Mouse (Mus musculus) liver, adult 2 months (tissue): ENCODE data around the gene Adap1. TPM values are rescaled to one million over a fixed set of nuclear protein-coding genes. Genes with fewer than 3 reads are reported as not detected.

Experiments used
- DNase-seq: peaks from one replicate; pipeline ENCODE4 v3.0.0-alpha.2; 2011; ENCODE audit warnings: low read depth, low spot score; ENCODE audit errors: extremely low read depth
- H3K27ac ChIP-seq: fragments of 200-500 bp; replicated peaks from 2 replicates; pipeline ENCODE4 v1.5.1; 2012; ENCODE audit warnings: low read depth, mild to moderate bottlenecking, control low read depth, inconsistent platforms, low read length; ENCODE audit not compliant: insufficient read depth
- H3K27me3 ChIP-seq: fragments of 200-500 bp; 2 replicates; pipeline ENCODE4 v1.6.1; 2012; ENCODE audit warnings: mild to moderate bottlenecking, moderate library complexity, low read length, inconsistent platforms; ENCODE audit not compliant: control insufficient read depth, insufficient read depth
- H3K36me3 ChIP-seq: fragments of 200-500 bp; 2 replicates; pipeline ENCODE4 v1.6.1; 2012; ENCODE audit warnings: low read length, inconsistent platforms; ENCODE audit not compliant: control insufficient read depth, insufficient read depth
- H3K4me1 ChIP-seq: fragments of 200-500 bp; 2 replicates; pipeline ENCODE4 v1.6.1; 2011; ENCODE audit warnings: low read length; ENCODE audit not compliant: control insufficient read depth, insufficient read depth
- H3K4me3 ChIP-seq: fragments of 200-500 bp; 2 replicates; pipeline ENCODE4 v1.5.1; 2011; ENCODE audit warnings: low read depth, mild to moderate bottlenecking, control low read depth, low read length, moderate library complexity; ENCODE audit not compliant: insufficient read depth
- H3K79me2 ChIP-seq: fragments of 200-500 bp; 2 replicates; pipeline ENCODE4 v1.6.1; 2012; ENCODE audit warnings: inconsistent platforms, mild to moderate bottlenecking, low read length, moderate library complexity; ENCODE audit not compliant: control insufficient read depth, insufficient read depth
- H3K9ac ChIP-seq: fragments of 200-500 bp; 2 replicates; pipeline ENCODE4 v1.6.1; 2012; ENCODE audit warnings: low read depth, mild to moderate bottlenecking, control low read depth, inconsistent platforms, low read length
- CTCF ChIP-seq: fragments of 200-500 bp; IDR thresholded peaks from 2 replicates; pipeline ENCODE4 v1.5.1; 2011; ENCODE audit warnings: low read depth, low read length, control low read depth
- POLR2A ChIP-seq: fragments of 200-500 bp; IDR thresholded peaks from 2 replicates; pipeline ENCODE4 v1.6.1; 2011; ENCODE audit warnings: low read length, control low read depth; ENCODE audit not compliant: insufficient read depth; ENCODE audit errors: extremely low read depth
- WGBS: fragments of 180-500 bp; shearing (Covaris S2); methylation state at CpG from one replicate; pipeline ENCODE4 v1.1.7; 2018; 5-methylcytosine and 5-hydroxymethylcytosine counted together
- polyA plus RNA-seq: library from polyadenylated mRNA; depleted of rRNA; stranded (reverse); fragments of >200 nt; gene quantifications from 2 replicates; pipeline ENCODE4 v1.2.3, GENCODE M21; 2012
- total RNA-seq: library from RNA; depleted of rRNA; stranded (reverse); fragments of >200 nt; gene quantifications from 2 replicates; pipeline ENCODE4 v1.2.3, GENCODE M21; 2014

Adap1 gene
- total and polyA plus RNA-seq, 2 experiments, result 1.3 to 1.5 TPM

DNA sequence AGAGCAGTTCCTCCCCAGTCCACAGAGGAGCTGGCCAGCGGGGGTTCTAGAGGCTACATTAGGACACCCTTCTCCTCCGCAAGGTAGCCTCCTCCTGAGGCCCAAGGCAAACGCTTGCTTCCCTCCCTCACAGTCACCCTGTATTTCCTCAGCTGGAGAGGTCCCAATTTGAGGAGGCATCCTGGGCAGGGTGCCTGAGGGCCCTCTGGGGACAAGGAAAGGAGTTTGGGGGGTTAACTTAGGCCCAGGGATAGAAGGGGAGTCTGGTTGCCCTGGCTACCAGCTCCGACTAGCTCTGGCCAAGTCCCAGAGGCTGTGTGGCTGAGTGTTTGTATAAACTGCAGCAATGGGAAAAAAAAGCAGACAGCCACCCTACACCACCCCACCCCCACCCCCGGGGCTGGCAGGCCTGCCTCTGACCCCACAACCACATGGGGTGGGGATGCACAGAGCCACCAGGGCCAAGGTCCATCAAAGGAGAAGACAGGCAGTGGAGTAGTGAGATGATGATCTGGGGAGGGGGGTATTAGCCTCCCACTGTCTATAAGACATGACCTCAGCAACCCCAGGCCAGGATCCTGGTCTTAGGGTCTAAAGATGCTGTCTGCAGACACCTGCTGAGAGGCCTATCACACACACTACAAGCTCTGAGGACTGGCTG lies 39.6 kb upstream of the Adap1 start:
- 5% methylated on average over 5 of the region's 5 CpGs for WGBS
- no peak for TF ChIP-seq CTCF
- TF ChIP-seq POLR2A, result no peak
- peaks cover 55% of the 10 kb centered on the region for H3K4me1 ChIP-seq
- peak overlapping the region; percentile 40 for H3K9ac ChIP-seq
- no peak overlapping the region for H3K4me3 ChIP-seq
- peak overlapping the region; percentile 93 for H3K27ac ChIP-seq
- H3K79me2 ChIP-seq, result no peaks in the 10 kb centered on the region
- H3K36me3 ChIP-seq, result no peaks in the 10 kb centered on the region
- DNase-seq, result peak; percentile 49
- H3K27me3 ChIP-seq, result no peaks in the 10 kb centered on the region

DNA sequence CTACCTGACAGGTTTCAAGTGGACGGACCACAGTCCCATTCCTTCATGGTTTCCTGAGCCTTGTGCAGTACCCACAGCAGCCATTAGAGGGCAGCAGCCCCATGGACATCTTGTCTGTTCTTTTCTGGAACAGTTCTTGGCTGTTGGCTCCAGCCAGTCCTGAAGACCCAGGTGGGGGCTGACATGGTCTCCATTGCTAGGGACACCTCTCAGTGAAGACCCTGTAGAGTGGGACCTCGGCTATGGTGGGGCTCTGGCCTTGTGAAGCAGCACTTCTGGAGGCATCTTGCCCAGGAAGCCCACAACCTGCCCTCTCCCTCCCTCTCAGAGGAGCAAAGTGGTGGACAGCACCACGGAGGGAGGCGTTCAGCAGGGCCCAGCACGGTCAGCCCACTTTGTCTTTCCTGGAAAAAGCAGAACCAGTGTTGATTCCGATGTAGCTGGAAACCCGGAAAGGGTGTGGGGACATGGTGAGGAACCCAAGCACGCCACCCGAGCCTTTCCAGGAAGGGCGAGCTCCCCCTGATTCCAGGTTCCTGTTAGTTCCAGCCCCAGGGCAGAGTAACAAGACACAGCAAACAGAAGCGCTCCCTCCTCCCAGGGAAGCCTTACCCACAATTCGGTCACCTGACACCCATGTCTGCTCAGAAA lies 39.0 kb upstream of the Adap1 start:
- no peaks in the 10 kb centered on the region for H3K79me2 ChIP-seq
- peak; percentile 85 for DNase-seq
- peak overlapping the region; percentile 65 for H3K9ac ChIP-seq
- TF ChIP-seq POLR2A (0 out of 2 replicates have a peak, but pooled peaks have one; percentile 29), CTCF (peak; percentile 96)
- peaks cover 48% of the 10 kb centered on the region for H3K4me1 ChIP-seq
- H3K4me3 ChIP-seq, result peak overlapping the region; percentile 1; the same call in 1 of the 2 replicates
- H3K36me3 ChIP-seq, result no peaks in the 10 kb centered on the region
- under 1% methylated on average over 12 of the region's 12 CpGs for WGBS
- peak overlapping the region; percentile 93 for H3K27ac ChIP-seq
- H3K27me3 ChIP-seq, result no peaks in the 10 kb centered on the region

DNA sequence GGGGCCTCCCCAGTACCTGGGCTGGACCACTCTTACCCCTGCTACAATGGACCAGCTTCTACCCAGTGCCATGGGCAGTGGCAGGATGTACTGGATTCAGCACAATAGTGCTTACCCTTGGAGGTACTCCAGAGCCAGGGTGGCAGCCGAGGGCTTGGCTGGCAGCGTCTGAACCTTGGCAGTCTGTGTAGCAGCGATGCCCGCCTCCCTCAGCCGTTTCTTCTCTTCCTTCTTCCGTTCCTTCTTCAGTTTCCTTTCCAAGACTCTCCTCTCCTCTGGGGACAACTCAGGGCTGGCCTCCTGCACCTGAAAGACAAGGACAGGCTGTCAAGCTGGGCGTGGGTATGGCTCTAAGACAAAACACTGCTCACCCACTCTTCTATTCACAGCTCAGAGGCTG lies 38.4 kb upstream of the Adap1 start:
- WGBS, result 4% methylated on average over 7 of the region's 7 CpGs
- H3K27ac ChIP-seq, result peak overlapping the region; percentile 93

GRCm38 (mm10) chr5:139359244-139359643 lies 33.8 kb upstream of the Adap1 start:
- Histone ChIP-seq H3K4me1 (peaks cover 18% of the 10 kb centered on the region), H3K9ac (no peak overlapping the region; the same call in 1 of the 2 replicates), H3K36me3 (no peaks in the 10 kb centered on the region), H3K4me3 (no peak overlapping the region), H3K27me3 (no peaks in the 10 kb centered on the region), H3K79me2 (no peaks in the 10 kb centered on the region), H3K27ac (peak overlapping the region; percentile 79)
- peak; percentile 93 for DNase-seq
- TF ChIP-seq CTCF (no peak), POLR2A (no peak)
- 44% methylated on average over 5 of the region's 5 CpGs for WGBS

More for the DNA sequence above, 38.4 kb upstream of the Adap1 start:
- Histone ChIP-seq H3K79me2 (no peaks in the 10 kb centered on the region), H3K4me3 (peak overlapping the region; percentile 5; the same call in 1 of the 2 replicates), H3K36me3 (no peaks in the 10 kb centered on the region), H3K27me3 (no peaks in the 10 kb centered on the region), H3K4me1 (peaks cover 52% of the 10 kb centered on the region), H3K9ac (peak overlapping the region; percentile 63)
- TF ChIP-seq POLR2A (no peak), CTCF (no peak)
- no peak for DNase-seq

DNA sequence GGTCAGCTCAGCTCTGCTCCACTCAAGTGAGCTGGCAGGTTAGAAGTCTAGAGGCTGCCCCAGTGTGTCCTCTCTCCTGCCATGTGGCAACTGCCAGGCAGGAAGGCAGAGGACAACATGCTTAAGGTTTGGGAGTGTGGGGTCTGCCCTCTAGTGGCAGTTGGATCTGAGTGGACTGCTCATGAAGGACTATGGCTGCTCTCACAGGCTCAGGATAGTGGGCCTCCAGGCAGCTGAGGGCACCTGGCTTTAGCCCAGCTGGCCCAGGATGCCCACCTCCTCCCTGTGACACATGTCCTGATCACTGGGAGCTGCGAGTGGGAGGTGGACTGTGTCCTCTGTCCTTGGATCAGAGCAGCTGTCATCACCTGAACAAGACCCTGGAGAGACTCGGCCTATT lies 33.2 kb upstream of the Adap1 start:
- peaks cover 14% of the 10 kb centered on the region for H3K4me1 ChIP-seq
- no peaks in the 10 kb centered on the region for H3K36me3 ChIP-seq
- DNase-seq, result peak; percentile 86
- no peak overlapping the region for H3K4me3 ChIP-seq
- 32% methylated on average over 2 of the region's 2 CpGs for WGBS
- no peaks in the 10 kb centered on the region for H3K27me3 ChIP-seq
- TF ChIP-seq POLR2A, result no peak
- TF ChIP-seq CTCF, result peak; percentile 80
- peak overlapping the region; percentile 7 for H3K9ac ChIP-seq
- H3K79me2 ChIP-seq, result no peaks in the 10 kb centered on the region
- H3K27ac ChIP-seq, result peak overlapping the region; percentile 79
